Mouse (Mus musculus) intestine, postnatal 0 days (tissue): Measurements from ENCODE around the gene Lin7b. TPM values are rescaled to one million over a fixed set of nuclear protein-coding genes. Genes with fewer than 3 reads are reported as not detected.

Experiments used
- ATAC-seq: fragments of 200-750 bp; cut with Nextera tagmentation; 2 replicates; pipeline ENCODE4 v1.8.0; 2017; ENCODE audit warnings: mild to moderate bottlenecking, moderate TSS enrichment, moderate library complexity
- H3K27ac ChIP-seq: fragments of 300-500 bp; sonication (generic); 2 replicates; pipeline ENCODE4 v1.5.1; 2014; ENCODE audit warnings: mild to moderate bottlenecking, low read depth, low read length, moderate library complexity
- H3K27me3 ChIP-seq: fragments of 300-500 bp; sonication (generic); replicated peaks from 2 replicates; pipeline ENCODE4 v1.6.1; 2014; ENCODE audit warnings: low read length, mixed read lengths; ENCODE audit not compliant: control insufficient read depth, insufficient read depth
- H3K36me3 ChIP-seq: fragments of 300-500 bp; sonication (generic); 2 replicates; pipeline ENCODE4 v1.6.1; 2014; ENCODE audit warnings: mild to moderate bottlenecking, moderate library complexity; ENCODE audit not compliant: control insufficient read depth, insufficient read depth
- H3K4me1 ChIP-seq: fragments of 300-500 bp; sonication (generic); replicated peaks from 2 replicates; pipeline ENCODE4 v1.6.1; 2014; ENCODE audit warnings: antibody characterized with exemption, low read length, mixed read lengths; ENCODE audit not compliant: control insufficient read depth, insufficient read depth
- H3K4me2 ChIP-seq: fragments of 300-500 bp; sonication (generic); replicated peaks from 2 replicates; pipeline ENCODE4 v1.6.1; 2014; ENCODE audit warnings: low read depth, mild to moderate bottlenecking, moderate library complexity
- H3K4me3 ChIP-seq: fragments of 300-500 bp; sonication (generic); 2 replicates; pipeline ENCODE4 v1.5.1; 2014; ENCODE audit warnings: low read depth, low read length
- H3K9ac ChIP-seq: fragments of 300-500 bp; sonication (generic); 2 replicates; pipeline ENCODE4 v1.6.1; 2014; ENCODE audit warnings: mild to moderate bottlenecking, low read depth, low read length
- H3K9me3 ChIP-seq: fragments of 300-500 bp; sonication (generic); 2 replicates; pipeline ENCODE4 v1.6.1; 2016; ENCODE audit warnings: mixed run types; ENCODE audit not compliant: control insufficient read depth
- CTCF ChIP-seq: sonication (generic); IDR thresholded peaks from 2 replicates; pipeline ENCODE4 v1.5.1; 2016; ENCODE audit warnings: low read depth, mild to moderate bottlenecking, control low read depth, antibody characterized with exemption, moderate library complexity
- WGBS: fragments of 180-500 bp; shearing (Covaris S2); extraction: QIAGEN DNeasy Blood & Tissue Kit; methylation state at CpG from one replicate; pipeline ENCODE4 v1.1.7; 2014; 5-methylcytosine and 5-hydroxymethylcytosine counted together
- polyA plus RNA-seq: library from polyadenylated mRNA; unstranded; fragments of >200 nt; fragmentation: Nextera tagmentation; extraction: Ambion mirVana; gene quantifications from 2 replicates; pipeline ENCODE4 v1.2.1, GENCODE M21; 2015

Gene Lin7b
- polyA plus RNA-seq, 1 experiment from 2014 or later, result 3.4 TPM

DNA sequence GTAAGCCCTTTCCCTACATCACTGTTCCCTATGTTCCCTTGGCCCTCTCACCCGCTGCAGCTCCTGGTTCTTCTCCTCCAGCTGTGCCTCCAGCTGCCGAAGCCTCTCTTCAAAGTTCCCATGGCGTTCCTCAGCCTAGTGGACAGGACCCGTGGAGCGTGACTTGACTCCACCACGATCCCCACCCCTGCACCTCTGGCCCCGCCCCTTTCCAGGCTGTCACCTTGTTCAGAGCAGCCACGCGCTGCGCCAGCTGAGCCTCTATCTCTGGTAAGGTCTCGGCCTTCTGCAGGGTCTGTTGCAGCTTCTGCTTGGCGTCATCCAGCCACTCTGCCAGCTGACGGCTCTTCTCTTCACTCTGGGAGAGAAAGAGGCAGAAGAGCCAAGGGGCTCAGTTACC lies 14.3 kb downstream of the Lin7b start:
- ATAC-seq, result no peak
- H3K4me2 ChIP-seq, result peak overlapping the region; percentile 38

DNA sequence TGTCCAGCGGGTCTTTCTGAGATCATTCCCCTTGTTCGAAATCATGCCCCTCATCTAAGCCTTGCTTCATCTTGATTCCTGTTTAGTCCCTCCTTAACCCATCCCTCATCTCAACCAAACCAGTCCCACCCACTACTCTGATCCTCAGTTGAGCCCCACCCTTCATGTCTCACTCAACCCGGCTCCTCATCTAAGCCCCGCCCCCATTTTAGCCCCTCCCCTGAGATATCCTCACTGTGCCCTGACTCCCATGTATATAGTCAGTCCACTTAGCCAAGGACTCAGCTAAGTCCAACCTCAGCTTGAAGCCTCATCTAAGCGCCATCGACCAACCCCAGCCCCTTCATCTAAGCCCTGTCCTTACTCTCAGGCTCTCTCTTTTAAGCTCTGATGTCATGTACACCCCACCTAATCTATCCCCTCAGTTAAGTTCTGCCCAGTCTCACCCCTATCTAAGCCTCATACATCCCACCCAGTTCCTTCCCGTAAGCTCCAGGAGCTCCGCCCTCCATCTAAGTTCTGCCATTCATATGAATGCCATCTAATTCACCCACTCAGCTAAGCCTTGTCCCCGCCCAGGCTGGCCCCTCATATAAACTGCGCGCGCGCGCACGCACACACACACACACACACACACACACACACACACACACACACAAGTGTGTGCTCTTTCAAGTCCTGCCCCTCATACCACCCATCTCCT lies 14.9 kb downstream of the Lin7b start:
- no peak for ATAC-seq
- no peaks in the 10 kb centered on the region for H3K9me3 ChIP-seq
- WGBS, result 72% methylated on average over 15 of the region's 15 CpGs
- no peaks in the 10 kb centered on the region for H3K4me1 ChIP-seq
- H3K4me2 ChIP-seq, result no peak overlapping the region
- H3K9ac ChIP-seq, result no peak overlapping the region
- TF ChIP-seq CTCF, result no peak
- H3K4me3 ChIP-seq, result no peak overlapping the region
- H3K27ac ChIP-seq, result no peak overlapping the region
- H3K36me3 ChIP-seq, result no peaks in the 10 kb centered on the region
- peaks cover 7% of the 10 kb centered on the region; the same call in 1 of the 2 replicates for H3K27me3 ChIP-seq

More for the DNA sequence above, 14.3 kb downstream of the Lin7b start:
- Histone ChIP-seq H3K9ac (no peak overlapping the region), H3K9me3 (no peaks in the 10 kb centered on the region), H3K36me3 (no peaks in the 10 kb centered on the region), H3K27ac (no peak overlapping the region), H3K4me3 (no peak overlapping the region), H3K4me1 (no peaks in the 10 kb centered on the region), H3K27me3 (peaks cover 13% of the 10 kb centered on the region)
- TF ChIP-seq CTCF, result no peak
- 45% methylated on average over 13 of the region's 13 CpGs for WGBS

GRCm38 (mm10) chr7:45353041-45353440 lies 17.3 kb downstream of the Lin7b start:
- no peak for TF ChIP-seq CTCF
- Histone ChIP-seq H3K27ac (no peak overlapping the region), H3K9me3 (no peaks in the 10 kb centered on the region), H3K27me3 (no peaks in the 10 kb centered on the region), H3K9ac (no peak overlapping the region), H3K4me3 (no peak overlapping the region), H3K4me1 (no peaks in the 10 kb centered on the region), H3K4me2 (no peak overlapping the region), H3K36me3 (no peaks in the 10 kb centered on the region)
- 20% methylated on average over 5 of the region's 5 CpGs for WGBS
- no peak for ATAC-seq

DNA sequence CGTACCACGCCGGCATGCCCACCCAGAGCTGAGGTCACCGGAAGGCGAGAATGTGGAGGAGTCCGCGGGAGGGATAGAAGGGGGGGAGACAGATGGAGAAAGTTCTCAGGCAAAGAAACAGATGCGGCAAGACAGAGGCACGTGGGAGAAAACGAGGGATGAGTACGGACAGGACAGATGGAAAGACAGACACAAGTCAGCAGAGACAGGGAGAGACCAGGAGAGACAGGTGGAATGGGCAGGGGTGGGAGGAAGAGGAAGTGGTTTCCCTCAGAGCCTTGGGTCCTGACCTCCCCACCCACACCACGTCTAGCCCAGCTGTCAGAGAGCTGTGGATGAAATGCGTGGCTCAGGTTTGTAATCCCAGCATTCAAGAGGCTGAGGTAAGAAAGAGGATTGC lies 23.5 kb downstream of the Lin7b start:
- H3K4me3 ChIP-seq, result no peak overlapping the region
- no peak overlapping the region for H3K4me2 ChIP-seq
- no peak for TF ChIP-seq CTCF
- no peak overlapping the region for H3K27ac ChIP-seq
- H3K36me3 ChIP-seq, result no peaks in the 10 kb centered on the region; the same call in 1 of the 2 replicates
- no peaks in the 10 kb centered on the region for H3K4me1 ChIP-seq
- no peak overlapping the region for H3K9ac ChIP-seq
- no peak for ATAC-seq
- no peaks in the 10 kb centered on the region for H3K9me3 ChIP-seq
- 73% methylated on average over 13 of the region's 13 CpGs for WGBS
- no peaks in the 10 kb centered on the region for H3K27me3 ChIP-seq

DNA sequence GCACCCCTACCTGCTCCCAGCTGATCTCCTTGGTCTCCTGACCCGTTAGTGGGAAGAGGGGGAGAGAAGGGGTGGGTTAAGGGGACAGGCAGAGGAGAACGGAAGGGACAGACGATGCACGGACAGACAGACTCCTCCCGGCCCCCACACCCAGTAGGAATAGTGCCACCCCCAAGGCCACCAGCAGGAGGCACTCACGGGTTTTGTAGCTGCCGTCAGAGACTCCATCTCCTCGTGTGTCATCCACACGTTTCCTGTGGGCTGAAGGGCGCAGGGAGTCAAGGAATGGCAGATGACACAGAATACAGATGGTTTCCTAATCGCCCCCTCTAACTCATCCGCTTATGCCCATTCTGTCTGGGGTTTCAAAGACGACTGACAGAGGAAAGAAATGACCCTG lies 26.8 kb downstream of the Lin7b start:
- H3K36me3 ChIP-seq, result no peaks in the 10 kb centered on the region; the same call in 1 of the 2 replicates
- H3K4me2 ChIP-seq, result no peak overlapping the region
- TF ChIP-seq CTCF, result peak; percentile 65
- H3K9me3 ChIP-seq, result no peaks in the 10 kb centered on the region
- no peaks in the 10 kb centered on the region for H3K27me3 ChIP-seq
- ATAC-seq, result no peak
- peaks cover 6% of the 10 kb centered on the region; the same call in 1 of the 2 replicates for H3K4me1 ChIP-seq
- no peak overlapping the region for H3K9ac ChIP-seq
- no peak overlapping the region for H3K4me3 ChIP-seq
- WGBS, result 27% methylated on average over 13 of the region's 13 CpGs
- no peak overlapping the region for H3K27ac ChIP-seq

DNA sequence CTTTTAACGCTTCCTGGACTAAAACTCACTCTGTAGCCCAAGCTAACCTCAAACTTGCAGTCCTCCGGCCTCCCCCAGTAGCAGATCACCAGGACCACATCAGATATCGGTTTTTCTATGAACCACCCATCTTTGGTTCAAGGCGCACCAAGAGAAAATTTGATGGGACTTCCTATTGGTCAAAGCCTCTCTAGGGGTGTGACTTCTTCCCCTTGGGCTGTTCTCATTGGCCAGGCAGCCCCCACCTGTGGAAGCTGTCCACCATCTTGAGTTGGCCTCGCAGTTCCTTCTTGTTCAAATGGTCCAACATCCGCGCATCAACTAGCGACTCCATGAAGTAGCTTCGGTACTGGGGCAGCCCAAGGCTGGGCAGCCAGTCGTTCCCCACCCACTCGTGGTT lies 28.3 kb downstream of the Lin7b start:
- ATAC-seq, result no peak
- no peak overlapping the region for H3K4me3 ChIP-seq
- H3K9me3 ChIP-seq, result no peaks in the 10 kb centered on the region
- no peaks in the 10 kb centered on the region for H3K27me3 ChIP-seq
- TF ChIP-seq CTCF, result no peak
- no peaks in the 10 kb centered on the region; the same call in 1 of the 2 replicates for H3K36me3 ChIP-seq
- H3K4me2 ChIP-seq, result no peak overlapping the region
- 90% methylated on average over 11 of the region's 11 CpGs for WGBS
- peaks cover 16% of the 10 kb centered on the region for H3K4me1 ChIP-seq
- H3K9ac ChIP-seq, result no peak overlapping the region
- no peak overlapping the region for H3K27ac ChIP-seq
